Mouse (Mus musculus): Measurements from ENCODE around the gene Mrps16.

- TF ChIP-seq CTCF (IDR thresholded peaks at IDR 0.05; ENCODE audit: extremely low read depth, insufficient read depth, insufficient read length, insufficient replicate concordance) (no peak), POLR2A (IDR thresholded peaks at IDR 0.05; ENCODE audit: low read depth, low read length) (no peak)
These were observed 29.6 kb upstream of the Mrps16 start for GRCm38 (mm10) chr14:20423046-20423445.
